Mouse (Mus musculus) stomach, postnatal 0 days (tissue): ENCODE data around the gene Kras. TPM values are rescaled to one million over a fixed set of nuclear protein-coding genes. Genes with fewer than 3 reads are reported as not detected.
A peak's percentile ranks its signal among the peaks of the same experiment; 100 is the strongest.

Experiments
- ATAC-seq: fragments of 200-750 bp; cut with Nextera tagmentation; 2 replicates; pipeline ENCODE4 v1.8.0; 2017; ENCODE audit not compliant: low FRiP score, low TSS enrichment
- DNase-seq: peaks from one replicate; pipeline ENCODE4 v3.0.0-alpha.2; 2016; ENCODE audit warnings: low spot score
- H3K27ac ChIP-seq: fragments of 300-500 bp; sonication (generic); replicated peaks from 2 replicates; pipeline ENCODE4 v1.5.1; 2014; ENCODE audit warnings: mild to moderate bottlenecking, control low read depth
- H3K27me3 ChIP-seq: fragments of 300-500 bp; sonication (generic); 2 replicates; pipeline ENCODE4 v1.6.1; 2014; ENCODE audit warnings: low read length; ENCODE audit not compliant: control insufficient read depth, insufficient read depth
- H3K36me3 ChIP-seq: fragments of 300-500 bp; sonication (generic); 2 replicates; pipeline ENCODE4 v1.6.1; 2014; ENCODE audit warnings: low read length, mixed read lengths; ENCODE audit not compliant: control insufficient read depth, insufficient read depth
- H3K4me1 ChIP-seq: fragments of 300-500 bp; sonication (generic); replicated peaks from 2 replicates; pipeline ENCODE4 v1.6.1; 2014; ENCODE audit warnings: antibody characterized with exemption; ENCODE audit not compliant: control insufficient read depth, insufficient read depth
- H3K4me2 ChIP-seq: fragments of 300-500 bp; sonication (generic); replicated peaks from 2 replicates; pipeline ENCODE4 v1.6.1; 2014; ENCODE audit warnings: low read depth, mild to moderate bottlenecking, control low read depth, moderate library complexity
- H3K4me3 ChIP-seq: fragments of 300-500 bp; sonication (generic); 2 replicates; pipeline ENCODE4 v1.5.1; 2014; ENCODE audit warnings: low read depth, low read length, control low read depth
- H3K9ac ChIP-seq: fragments of 300-500 bp; sonication (generic); 2 replicates; pipeline ENCODE4 v1.6.1; 2014; ENCODE audit warnings: mild to moderate bottlenecking, low read length, control low read depth, mixed read lengths
- H3K9me3 ChIP-seq: fragments of 300-500 bp; sonication (generic); 2 replicates; pipeline ENCODE4 v1.6.1; 2016; ENCODE audit warnings: low read length; ENCODE audit not compliant: control insufficient read depth
- CTCF ChIP-seq: IDR thresholded peaks from 2 replicates; pipeline ENCODE4 v1.5.1; 2016; ENCODE audit warnings: antibody characterized with exemption, low read depth, mild to moderate bottlenecking, moderate library complexity
- EP300 ChIP-seq: optimal IDR thresholded peaks from 2 replicates; pipeline ENCODE3; 2016; ENCODE audit warnings: antibody characterized with exemption
- WGBS: fragments of 180-500 bp; shearing (Covaris S2); extraction: QIAGEN DNeasy Blood & Tissue Kit; methylation state at CpG from one replicate; pipeline ENCODE4 v1.1.7; 2014; 5-methylcytosine and 5-hydroxymethylcytosine counted together
- polyA plus RNA-seq: library from polyadenylated mRNA; unstranded; fragments of >200 nt; fragmentation: Nextera tagmentation; extraction: Ambion mirVana; gene quantifications from 2 replicates; pipeline ENCODE4 v1.2.1, GENCODE M21; 2015

Gene Kras
- polyA plus RNA-seq, 1 experiment from 2014 or later, result 59.2 TPM

DNA sequence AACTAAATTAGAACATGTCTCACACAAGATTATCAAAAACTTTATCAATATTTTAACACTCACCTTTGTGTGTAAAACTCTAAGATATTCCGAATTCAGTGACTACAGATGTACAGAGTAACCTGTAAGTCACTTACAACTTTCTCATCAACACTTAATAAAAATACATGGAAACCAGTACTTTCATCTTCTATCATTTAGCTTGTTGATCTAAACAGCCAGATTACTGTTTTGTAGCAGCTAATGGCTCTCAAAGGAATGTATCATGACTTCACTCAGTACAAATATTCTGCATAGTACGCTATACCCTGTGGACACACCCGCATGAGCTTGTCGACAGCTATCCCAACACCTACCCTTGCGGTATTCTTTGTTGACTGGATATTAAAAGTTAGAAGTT, 3.2 kb downstream of the Kras start:
- WGBS, result 71% methylated on average over 5 of the region's 5 CpGs
- TF ChIP-seq EP300 (no peak), CTCF (no peak)
- Histone ChIP-seq H3K4me1 (peaks cover 2% of the 10 kb centered on the region; the same call in 1 of the 2 replicates), H3K4me2 (no peak overlapping the region), H3K4me3 (no peak overlapping the region), H3K27ac (no peak overlapping the region), H3K36me3 (no peaks in the 10 kb centered on the region), H3K9me3 (no peaks in the 10 kb centered on the region), H3K9ac (no peak overlapping the region), H3K27me3 (no peaks in the 10 kb centered on the region)
- no peak for DNase-seq
- no peak for ATAC-seq

GRCm38 (mm10) chr6:145242521-145242920, 7.5 kb downstream of the Kras start:
- H3K9me3 ChIP-seq, result no peaks in the 10 kb centered on the region
- WGBS, result 19% methylated on average over 1 of the region's 1 CpGs
- ATAC-seq, result no peak
- no peak for TF ChIP-seq EP300
- peak; percentile 75 for TF ChIP-seq CTCF
- H3K36me3 ChIP-seq, result no peaks in the 10 kb centered on the region; the same call in 1 of the 2 replicates
- H3K27ac ChIP-seq, result no peak overlapping the region
- no peak overlapping the region for H3K4me3 ChIP-seq
- H3K4me2 ChIP-seq, result no peak overlapping the region
- no peaks in the 10 kb centered on the region for H3K4me1 ChIP-seq
- H3K9ac ChIP-seq, result no peak overlapping the region
- H3K27me3 ChIP-seq, result no peaks in the 10 kb centered on the region
- no peak for DNase-seq

GRCm38 (mm10) chr6:145240285-145240684, 9.8 kb downstream of the Kras start:
- no peak overlapping the region for H3K9ac ChIP-seq
- no peaks in the 10 kb centered on the region for H3K4me1 ChIP-seq
- 80% methylated on average over 6 of the region's 6 CpGs for WGBS
- TF ChIP-seq CTCF, result no peak
- no peak for TF ChIP-seq EP300
- no peak for ATAC-seq
- H3K27ac ChIP-seq, result no peak overlapping the region
- H3K36me3 ChIP-seq, result no peaks in the 10 kb centered on the region; the same call in 1 of the 2 replicates
- no peak for DNase-seq
- H3K4me3 ChIP-seq, result no peak overlapping the region
- H3K4me2 ChIP-seq, result no peak overlapping the region
- H3K27me3 ChIP-seq, result no peaks in the 10 kb centered on the region
- no peaks in the 10 kb centered on the region for H3K9me3 ChIP-seq

DNA sequence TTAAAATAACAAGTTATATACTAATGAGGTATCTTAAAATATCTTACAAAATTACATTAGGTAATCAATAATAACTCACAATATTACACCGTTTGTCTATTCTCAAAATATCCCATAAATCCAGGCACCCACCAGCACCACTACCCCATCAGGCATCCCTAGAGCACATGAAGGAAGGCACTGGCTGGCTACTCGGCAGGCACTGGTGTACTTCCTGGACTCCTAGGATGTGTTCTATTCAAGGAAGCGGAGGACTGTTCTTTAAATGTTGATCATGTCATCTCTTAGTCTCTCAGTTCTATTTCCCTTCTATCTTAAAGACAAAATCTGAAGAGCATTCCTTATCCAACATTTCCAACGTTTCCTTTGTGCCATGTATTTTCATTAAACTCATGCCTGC, 12.9 kb downstream of the Kras start:
- Histone ChIP-seq H3K4me2 (no peak overlapping the region), H3K9me3 (no peaks in the 10 kb centered on the region), H3K27me3 (no peaks in the 10 kb centered on the region), H3K36me3 (no peaks in the 10 kb centered on the region; the same call in 1 of the 2 replicates), H3K4me1 (no peaks in the 10 kb centered on the region), H3K4me3 (no peak overlapping the region), H3K9ac (no peak overlapping the region), H3K27ac (no peak overlapping the region)
- DNase-seq, result no peak
- no peak for TF ChIP-seq CTCF
- no peak for TF ChIP-seq EP300
- 80% methylated on average over 4 of the region's 4 CpGs for WGBS
- ATAC-seq, result no peak

- H3K27me3 ChIP-seq, result no peaks in the 10 kb centered on the region
- TF ChIP-seq CTCF (no peak), EP300 (no peak)
- H3K27ac ChIP-seq, result no peak overlapping the region
- no peak overlapping the region for H3K9ac ChIP-seq
- H3K4me1 ChIP-seq, result no peaks in the 10 kb centered on the region
- WGBS, result 88% methylated on average over 6 of the region's 6 CpGs
- no peak for ATAC-seq
- no peak overlapping the region for H3K4me3 ChIP-seq
- no peaks in the 10 kb centered on the region for H3K9me3 ChIP-seq
- no peaks in the 10 kb centered on the region; the same call in 1 of the 2 replicates for H3K36me3 ChIP-seq
- no peak for DNase-seq
- no peak overlapping the region for H3K4me2 ChIP-seq
Observed at GRCm38 (mm10) chr6:145235367-145235766, 14.7 kb downstream of the Kras start.

DNA sequence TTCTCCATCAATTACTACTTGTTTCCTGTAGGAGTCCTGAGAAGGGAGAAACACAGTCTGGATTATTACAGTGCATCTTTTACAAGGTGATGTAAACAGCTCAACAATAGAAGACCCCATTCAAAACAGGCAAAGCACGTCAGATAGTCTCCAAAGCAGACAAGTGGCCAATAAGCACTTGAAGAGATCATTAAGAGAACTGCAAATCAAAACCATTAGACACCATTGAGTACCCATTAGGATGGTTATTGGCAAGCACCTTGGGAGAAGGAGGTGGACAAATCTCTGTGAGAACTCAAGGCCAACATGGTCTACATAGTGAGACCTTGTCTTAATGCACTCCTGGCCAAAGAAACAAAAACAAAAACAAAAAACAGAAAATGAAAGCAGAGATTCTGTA, 15.6 kb downstream of the Kras start:
- no peak for DNase-seq
- TF ChIP-seq EP300 (no peak), CTCF (no peak)
- no peak for ATAC-seq
- Histone ChIP-seq H3K27me3 (no peaks in the 10 kb centered on the region), H3K36me3 (no peaks in the 10 kb centered on the region), H3K9ac (no peak overlapping the region), H3K4me1 (no peaks in the 10 kb centered on the region), H3K27ac (no peak overlapping the region), H3K9me3 (no peaks in the 10 kb centered on the region), H3K4me3 (no peak overlapping the region), H3K4me2 (no peak overlapping the region)
- WGBS, result 90% methylated on average over 1 of the region's 1 CpGs
